Mouse (Mus musculus) heart, postnatal 14 days (tissue): ENCODE data around the gene Mief2. TPM values are rescaled to one million over a fixed set of nuclear protein-coding genes. Genes with fewer than 3 reads are reported as not detected.

Source experiments
- DNase-seq, 2 experiments: peaks; one replicate each; pipeline ENCODE4 v3.0.0; 2021 to 2022
- intact Hi-C: fragments of 180-260 bp; cut with DNase I; formaldehyde crosslinking; loops from one replicate; pipeline ENCODE4 v1.15.1; 2025
- long read RNA-seq, 2 experiments: library from polyadenylated mRNA; stranded (forward); transcript quantifications; one replicate each; pipeline ENCODE4 v2.0.0; 2021
- total RNA-seq, 2 experiments: library from RNA; stranded (reverse); gene quantifications; 2 replicates each; pipeline ENCODE4 v1.2.3; 2021

Mief2 gene
- 10 to 100 TPM; 28.0 to 28.5 TPM for total RNA-seq
- long read RNA-seq, experiment 1, transcript Mief2-201 (4 exons, 2,522 nt): major isoform, 24 of 44 reads
- long read RNA-seq, experiment 1, partial matches to known transcripts: 10 of 44 reads
- long read RNA-seq, experiment 1, other reads (novel, unspliced or antisense): 7 of 44 reads
- long read RNA-seq, experiment 2, transcript Mief2-201 (4 exons, 2,522 nt): major isoform, 27 of 51 reads
- long read RNA-seq, experiment 2, partial matches to known transcripts: 14 of 51 reads
- long read RNA-seq, experiment 2, other reads (novel, unspliced or antisense): 8 of 51 reads

DNA sequence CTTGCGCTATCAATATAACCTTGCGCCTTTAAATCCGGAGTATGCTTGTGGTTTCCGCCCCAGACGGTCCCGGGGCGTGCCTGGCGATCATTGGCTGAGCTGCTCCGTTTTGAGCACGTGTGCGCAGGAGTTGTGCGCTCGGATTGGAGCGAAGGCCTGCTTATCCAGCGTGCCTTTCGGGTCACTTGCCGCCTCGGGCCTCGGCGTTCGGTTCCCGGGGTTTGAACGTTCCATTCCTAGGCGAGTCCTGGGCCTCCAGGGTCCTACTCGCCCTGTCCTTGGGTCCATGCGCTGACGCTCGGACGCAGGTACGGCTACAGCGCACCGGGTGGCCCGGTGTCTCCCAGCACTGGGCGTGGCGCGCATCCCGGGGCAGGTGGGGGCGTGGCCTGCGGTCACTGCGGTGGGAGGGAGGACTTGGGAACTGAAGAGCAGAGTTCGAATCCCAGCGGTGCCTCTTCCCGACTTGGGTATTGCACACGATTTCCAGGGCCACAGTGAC, at the start of gene Mief2:
Gene Mief2 (plus strand): TSS at position 139 of the 502 bp plus-strand sequence.
- DNase-seq: peak; percentile 92 to 93
- intact Hi-C loops: loop anchor here (2.0 kb wide), 2 partner anchors 30 to 50 kb away; partner anchors contain the start of gene Llgl1

DNA sequence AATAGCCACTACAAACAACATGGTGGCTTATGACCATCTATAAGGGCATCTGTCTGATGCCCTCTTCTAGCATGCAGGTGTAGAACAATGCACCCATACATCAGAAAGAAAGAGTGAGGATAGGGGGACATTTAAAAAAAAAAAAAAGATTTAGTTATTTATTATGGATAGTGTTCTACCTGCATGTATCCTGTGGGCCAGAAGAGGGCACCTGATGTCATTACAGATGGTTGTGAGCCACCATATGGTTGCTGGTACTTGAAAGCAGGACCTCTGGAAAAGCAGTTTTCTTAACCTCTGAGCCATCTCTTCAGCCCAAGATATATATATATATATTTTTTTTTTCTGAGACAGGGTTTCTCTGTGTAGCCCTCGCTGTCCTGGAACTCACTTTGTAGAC, 32.0 kb upstream of the Mief2 start:
- DNase-seq: no peak
- intact Hi-C loops: loop anchor here (5.0 to 10.0 kb wide), 2 partner anchors 81 to 399 kb away; partner anchors contain the start of genes Smcr8 and Top3a

DNA sequence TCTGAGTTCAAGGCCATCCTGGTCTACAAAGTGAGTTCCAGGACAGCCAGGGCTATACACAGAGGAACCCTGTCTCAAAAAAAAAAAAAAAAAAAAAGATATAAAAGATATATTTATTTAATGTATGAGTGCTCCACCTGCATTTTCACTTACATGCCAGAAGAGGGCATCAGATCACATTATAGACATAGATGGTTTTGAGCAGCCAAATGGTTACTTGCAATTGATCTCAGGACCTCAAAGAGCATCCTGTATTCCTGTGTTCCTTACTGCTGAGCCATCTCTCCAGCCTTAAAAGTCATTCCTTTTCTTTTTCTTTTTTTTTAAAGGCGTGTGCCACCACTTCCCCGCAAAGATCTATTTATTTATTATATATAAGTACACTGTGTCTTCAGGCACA, 30.6 kb upstream of the Mief2 start:
- intact Hi-C loops: loop anchor here (5.0 to 10.0 kb wide), 2 partner anchors 80 to 397 kb away; partner anchors contain the start of genes Smcr8 and Top3a
- DNase-seq: no peak

DNA sequence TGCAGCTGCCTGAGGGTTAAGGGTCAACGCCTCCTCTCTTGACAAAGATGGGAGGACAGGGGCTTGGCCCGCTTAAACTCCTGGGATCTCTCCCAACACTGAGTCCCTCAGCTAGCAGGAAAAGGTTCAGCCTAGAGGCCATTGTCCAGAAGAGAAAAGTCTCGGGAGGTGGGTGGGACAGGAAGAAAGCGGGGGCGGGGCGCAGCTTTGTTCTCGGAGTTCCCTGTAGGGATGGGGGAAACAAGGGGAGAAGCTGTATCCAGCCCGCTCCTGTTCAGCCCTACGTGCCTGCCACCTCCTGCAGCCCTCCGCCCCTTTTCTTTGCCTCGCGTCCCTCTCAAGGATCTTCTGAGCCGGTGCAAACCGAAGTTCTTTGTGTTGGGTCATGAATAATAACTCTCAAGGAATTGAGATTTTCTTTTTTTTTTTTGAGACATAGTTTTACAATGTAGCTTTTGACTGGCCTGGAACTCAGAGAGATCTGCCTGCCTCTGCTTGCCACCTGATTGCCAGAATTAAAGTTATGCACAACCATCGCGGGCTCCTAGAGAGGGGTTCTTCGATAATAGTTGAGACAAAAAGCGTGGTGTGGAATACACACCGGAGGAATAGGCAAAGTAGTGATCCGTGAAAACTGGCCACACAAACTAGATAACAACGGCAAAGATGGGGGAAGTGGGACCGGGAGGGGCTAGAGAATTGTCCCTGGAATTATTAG, 29.2 kb upstream of the Mief2 start:
- peak; percentile 82 to 86 for DNase-seq
- intact Hi-C loops: loop anchor here (2.0 to 10.0 kb wide), 5 partner anchors 30 to 396 kb away; partner anchors contain the start of genes Mief2, Smcr8, Tmem11 and Top3a

DNA sequence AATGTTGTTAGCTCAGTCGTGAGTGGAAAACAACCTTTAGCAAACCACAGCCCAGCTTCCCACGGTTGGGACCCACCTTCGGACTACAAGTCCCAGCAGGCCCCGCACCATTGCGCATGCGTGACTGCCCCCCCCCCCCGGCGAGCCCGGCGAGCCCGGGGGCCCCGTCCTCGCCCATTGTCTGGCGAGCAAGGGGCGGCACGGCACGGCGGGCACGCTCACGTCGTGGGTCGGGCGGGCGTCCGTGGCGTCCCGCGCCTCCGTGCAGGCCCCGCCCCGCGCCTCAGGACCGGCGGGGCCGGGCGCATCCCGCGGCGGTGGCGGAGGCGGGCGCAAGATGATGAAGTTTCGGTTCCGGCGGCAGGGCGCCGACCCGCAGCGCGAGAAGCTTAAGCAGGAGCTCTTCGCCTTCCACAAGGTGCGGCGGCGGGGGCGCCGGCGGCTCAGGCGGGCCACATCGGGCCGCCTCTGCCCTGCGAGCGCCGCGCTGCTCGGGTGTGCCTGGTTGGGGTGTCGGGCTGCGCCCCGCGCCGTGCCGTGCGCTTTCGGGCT, 28.6 kb upstream of the Mief2 start, which contains the start of gene Llgl1:
Gene Llgl1 (plus strand): TSS at position 200 of the 552 bp plus-strand sequence.
- intact Hi-C loops: loop anchor here (2.0 to 10.0 kb wide), 5 partner anchors 29 to 395 kb away; partner anchors contain the start of genes Mief2, Smcr8, Tmem11 and Top3a

DNA sequence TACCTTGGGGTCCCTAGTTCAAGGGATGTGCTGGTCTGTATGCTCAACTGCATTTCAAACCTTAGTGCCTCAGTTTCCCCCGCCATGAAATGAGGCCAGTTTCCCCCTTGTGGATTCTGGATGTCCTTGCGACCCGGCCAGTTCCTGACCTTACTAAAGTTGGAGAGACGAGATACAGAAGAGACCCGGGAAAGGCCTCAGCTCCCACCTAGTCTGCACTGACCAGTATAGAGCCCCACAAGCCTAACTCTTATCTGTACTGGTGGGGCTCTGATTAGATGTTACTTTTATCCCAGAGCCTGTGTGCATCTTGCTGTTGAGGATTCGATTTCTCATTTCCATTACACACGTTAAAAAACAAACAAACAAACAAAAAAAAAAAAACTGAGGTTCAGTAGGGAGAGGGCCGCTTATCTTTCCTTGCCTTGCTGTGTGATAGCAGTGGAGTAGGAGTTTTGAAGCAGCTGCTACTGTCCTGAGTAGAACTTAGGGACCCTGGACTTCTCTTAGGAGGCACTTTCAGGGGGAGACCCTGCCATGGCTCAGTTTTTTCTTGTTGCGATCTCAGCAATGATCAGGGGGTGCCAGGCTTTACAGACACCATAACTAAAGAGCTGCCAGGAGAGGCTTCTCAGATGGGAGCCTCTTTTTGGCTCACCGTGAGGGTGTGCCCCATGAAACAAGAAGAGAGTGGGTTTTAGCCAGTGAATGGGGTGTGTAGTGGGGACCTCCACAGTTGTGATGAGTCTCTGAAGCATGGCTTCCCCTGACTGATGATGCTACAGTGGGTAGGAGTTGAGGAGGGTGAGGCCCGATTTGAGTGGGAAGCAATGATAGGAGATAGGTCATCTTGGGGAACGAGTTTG, 27.6 kb upstream of the Mief2 start:
- DNase-seq: no peak

More for the DNA sequence above, 28.6 kb upstream of the Mief2 start, which contains the start of gene Llgl1:
- DNase-seq: peak; percentile 87 to 91

DNA sequence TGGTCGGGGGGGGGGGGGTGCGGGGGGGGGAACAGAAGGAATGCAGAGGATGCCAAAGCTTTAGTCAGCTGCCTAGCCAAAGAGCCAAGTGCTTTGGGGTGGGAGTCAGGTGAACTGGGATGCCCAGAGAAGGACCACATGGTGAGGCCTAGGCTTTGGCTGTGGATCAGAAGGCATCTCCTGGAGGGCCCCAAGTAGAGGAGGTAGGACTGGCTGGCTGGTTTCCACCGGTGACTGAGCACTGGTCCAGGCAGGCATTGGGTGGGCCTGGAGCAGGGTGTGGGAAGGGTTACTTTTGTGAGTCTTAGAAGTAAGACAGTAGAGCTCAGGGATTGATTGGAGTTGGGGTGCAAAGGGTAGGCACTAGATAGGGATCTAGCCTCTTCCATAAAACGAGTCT, 26.6 kb upstream of the Mief2 start:
- intact Hi-C loops: no loop called here
- no peak for DNase-seq

More for the DNA sequence above, 27.6 kb upstream of the Mief2 start:
- intact Hi-C loops: no loop called here

DNA sequence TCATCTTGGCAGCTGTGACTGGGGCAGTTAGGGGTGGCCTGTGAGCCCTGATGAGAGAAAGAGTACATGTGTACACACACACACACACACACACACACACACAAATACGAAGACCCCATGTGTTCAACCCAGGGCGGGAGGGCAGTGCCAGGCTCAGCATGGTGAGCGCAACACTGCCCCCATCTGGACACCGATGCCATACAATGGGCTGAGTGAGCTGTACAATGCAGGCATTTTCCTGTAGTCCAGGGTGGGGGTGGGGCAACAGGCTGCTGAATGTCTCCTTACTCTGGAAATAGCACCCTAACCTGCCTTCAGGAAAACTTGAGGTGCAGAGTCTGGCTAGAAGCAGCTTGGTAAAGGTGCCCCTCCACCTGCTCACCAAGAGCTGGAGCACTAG, 25.1 kb upstream of the Mief2 start:
- intact Hi-C loops: no loop called here
- DNase-seq: peak; percentile 67 to 69

DNA sequence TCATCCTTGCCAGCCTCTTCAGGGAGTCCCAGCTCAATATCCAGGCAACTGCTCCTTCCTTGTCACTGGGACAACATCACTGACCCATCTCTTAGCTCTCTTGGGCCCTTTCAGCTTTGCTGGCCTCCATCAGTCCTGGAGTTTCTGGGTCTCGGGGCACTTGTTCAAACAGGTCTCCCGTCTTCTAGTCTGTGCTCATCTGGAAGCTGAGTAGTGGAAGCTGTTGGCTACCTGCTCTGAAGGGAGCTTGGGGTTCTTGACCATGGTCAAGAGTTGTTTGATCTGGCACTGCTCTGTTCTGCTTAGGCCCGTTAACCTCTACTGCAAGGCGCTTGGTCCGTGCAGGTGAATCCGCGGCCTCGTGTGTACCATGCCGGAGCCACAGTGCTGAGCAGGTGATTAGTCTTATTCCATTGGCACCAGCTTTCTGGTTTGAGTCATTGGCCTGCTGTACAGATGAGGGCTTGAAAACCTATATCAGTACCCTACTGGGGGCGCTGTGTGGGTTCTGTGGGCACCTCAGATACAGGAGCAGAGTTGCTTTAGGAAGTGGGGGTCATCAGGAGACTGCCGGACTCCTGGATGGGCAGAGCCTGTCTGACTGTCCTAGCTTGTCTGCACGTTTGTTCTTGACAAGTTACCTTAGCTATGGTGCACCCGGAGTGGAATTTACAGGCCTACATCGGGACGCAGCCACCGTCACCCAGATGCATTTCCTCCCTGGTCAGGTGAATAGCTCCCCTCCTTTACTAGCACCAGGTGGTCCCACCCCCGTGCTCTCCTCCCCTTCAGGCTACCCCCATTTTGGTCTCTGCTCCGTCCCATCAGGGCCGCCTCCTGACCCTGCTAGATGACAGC, 23.9 kb upstream of the Mief2 start:
- intact Hi-C loops: no loop called here
- DNase-seq: no peak

DNA sequence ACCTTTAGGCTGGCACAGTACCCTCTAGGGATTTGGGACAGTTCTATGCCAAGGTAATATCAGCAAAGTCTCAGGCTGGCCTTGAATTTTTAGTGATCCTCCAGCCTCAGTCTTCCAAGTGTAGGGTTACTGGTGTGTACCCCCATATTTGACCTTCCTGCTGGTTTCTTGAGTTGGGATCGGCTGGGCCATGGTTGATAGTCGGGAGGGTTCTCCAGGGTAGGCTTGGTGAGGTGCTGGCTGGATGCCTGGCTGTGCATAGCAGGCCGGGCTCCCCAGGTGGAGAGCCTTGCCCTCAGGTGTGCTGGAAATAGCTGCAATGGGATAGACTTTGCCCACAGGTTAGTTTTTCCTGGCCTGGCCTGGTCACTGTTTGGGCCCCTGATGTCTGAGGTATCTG, 22.9 kb upstream of the Mief2 start:
- intact Hi-C loops: no loop called here
- DNase-seq: no peak

DNA sequence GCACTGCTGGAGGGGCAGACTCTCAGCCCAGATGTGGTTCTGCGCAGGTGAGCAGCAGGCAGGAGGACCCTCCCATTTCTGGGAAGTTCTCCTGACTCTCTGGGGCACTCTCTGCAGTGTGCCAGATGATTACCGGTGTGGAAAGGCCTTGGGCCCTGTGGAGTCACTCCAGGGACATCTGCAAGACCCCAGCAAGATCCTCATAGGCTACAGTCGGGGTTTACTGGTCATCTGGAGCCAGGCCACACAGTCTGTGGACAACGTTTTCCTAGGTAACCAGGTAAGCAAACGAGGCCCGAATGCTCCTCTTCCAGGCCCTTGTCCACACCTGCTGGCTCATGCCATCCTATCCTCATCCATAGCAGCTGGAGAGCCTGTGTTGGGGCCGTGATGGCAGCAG, 22.1 kb upstream of the Mief2 start:
- DNase-seq: no peak
- intact Hi-C loops: no loop called here

DNA sequence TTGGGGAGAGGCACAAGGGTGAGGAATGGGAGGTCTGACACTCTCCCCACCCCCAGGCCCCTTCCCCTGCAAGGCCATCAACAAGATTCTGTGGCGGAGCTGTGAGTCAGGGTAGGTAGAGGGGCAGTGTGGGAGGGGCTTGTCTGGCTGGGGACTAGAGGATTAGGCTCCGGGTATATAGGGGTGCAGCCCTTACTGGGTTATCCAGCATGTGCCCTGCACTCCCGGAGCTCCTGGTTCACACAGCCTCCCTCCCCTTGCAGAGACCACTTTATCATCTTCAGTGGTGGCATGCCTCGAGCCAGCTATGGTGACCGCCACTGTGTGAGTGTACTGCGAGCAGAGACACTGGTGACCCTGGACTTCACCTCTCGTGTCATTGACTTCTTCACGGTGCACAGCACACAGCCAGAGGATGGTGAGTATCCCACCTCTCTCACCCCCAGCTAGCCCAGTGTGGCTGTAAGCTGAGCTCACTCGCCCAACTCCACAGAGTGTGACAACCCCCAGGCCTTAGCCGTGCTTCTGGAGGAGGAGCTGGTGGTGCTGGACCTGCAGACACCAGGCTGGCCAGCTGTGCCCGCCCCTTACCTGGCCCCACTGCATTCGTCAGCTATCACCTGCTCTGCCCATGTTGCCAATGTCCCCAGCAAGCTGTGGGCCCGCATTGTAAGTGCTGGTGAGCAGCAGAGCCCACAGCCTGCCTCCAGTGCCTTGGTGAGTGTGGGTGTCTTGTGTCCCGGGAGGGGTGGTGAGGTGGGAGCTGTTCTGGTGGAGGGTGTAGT, 21.3 kb upstream of the Mief2 start:
- intact Hi-C loops: no loop called here
- peak in 1 of 2 experiments; percentile 7 for DNase-seq

DNA sequence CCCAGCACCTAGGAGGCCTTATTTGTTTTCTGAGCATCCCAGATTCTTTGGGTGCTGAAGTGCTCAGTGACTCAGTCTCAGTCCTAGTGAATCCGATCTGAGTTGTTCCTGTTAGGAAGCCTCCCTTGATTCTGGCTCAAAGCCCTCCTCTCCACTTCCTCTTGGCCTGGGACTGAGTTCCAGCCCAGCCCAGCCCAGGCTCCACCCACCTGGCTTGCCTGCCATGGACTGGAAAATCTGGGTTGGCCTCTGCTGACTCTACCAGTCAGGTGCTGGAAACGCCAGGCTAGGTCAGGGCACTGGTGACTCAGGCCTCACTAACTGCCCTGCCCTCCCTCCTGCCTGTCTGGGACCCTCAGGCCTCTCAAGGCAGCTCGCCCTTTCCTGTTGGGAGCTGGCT, 20.5 kb upstream of the Mief2 start:
- intact Hi-C loops: loop anchor here (2.0 kb wide), 1 partner anchor 17 kb away; no protein-coding TSS in a partner anchor

DNA sequence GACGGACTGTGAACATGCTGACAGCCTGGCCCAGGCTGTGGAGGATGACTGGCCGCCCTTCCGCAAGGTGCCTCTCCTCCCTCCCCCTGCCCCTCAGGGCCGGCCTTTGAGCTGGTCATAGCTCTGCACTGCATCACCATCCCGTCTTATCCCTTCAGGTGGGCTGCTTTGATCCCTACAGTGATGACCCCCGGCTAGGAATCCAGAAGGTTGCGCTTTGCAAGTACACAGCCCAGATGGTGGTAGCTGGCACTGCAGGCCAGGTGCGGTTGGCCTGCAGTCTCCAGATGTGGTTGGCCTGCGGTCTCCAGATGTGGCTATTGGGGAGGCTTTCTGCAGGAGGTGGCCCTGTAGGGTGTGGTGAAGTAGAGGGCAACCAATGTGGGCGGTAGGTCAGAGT, 19.6 kb upstream of the Mief2 start:
- DNase-seq: peak in 1 of 2 experiments; percentile 4
- intact Hi-C loops: loop anchor here (2.0 kb wide), 1 partner anchor 16 kb away; no protein-coding TSS in a partner anchor

More for the DNA sequence above, 20.5 kb upstream of the Mief2 start:
- peak; percentile 85 to 91 for DNase-seq

DNA sequence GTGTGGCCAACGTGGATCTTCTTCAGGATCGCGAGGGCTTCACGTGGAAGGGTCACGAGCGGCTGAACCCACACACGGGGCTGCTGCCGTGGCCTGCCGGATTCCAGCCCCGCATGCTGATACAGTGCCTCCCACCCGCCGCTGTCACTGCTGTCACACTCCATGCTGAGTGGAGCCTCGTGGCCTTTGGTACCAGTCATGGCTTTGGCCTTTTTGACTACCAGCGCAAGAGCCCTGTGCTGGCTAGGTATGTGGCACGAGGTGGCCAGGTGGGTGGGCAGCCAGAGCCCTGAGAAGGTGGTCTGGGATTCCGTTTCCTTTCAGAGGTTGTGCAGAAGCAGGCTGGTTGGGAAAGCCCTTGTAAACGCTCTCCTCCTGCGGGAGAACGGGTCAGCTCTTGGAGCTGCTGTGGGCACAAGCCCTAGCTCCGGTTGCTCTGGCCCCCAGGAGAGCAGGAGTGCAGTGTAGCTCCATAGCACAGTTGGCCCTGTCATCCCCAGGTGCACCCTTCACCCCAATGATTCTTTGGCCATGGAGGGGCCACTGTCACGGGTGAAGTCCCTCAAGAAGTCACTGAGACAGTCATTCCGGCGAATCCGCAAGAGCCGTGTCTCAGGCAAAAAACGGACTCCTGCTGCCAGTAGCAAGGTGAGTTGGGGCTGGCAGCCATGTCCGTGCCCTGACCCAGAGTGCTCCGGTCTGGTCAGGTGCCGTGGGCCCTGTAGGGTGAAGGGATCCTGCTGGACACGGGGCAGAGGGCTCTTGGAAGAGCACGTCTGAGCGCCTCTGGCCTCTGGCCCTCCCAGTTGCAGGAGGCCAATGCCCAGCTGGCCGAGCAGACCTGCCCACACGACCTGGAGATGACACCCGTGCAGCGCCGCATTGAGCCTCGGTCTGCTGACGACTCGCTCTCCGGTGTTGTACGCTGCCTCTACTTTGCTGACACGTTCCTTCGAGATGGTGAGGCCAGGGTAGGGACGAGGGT, 18.4 kb upstream of the Mief2 start:
- DNase-seq: no peak
- intact Hi-C loops: loop anchor here (2.0 kb wide), 1 partner anchor 15 kb away; no protein-coding TSS in a partner anchor

DNA sequence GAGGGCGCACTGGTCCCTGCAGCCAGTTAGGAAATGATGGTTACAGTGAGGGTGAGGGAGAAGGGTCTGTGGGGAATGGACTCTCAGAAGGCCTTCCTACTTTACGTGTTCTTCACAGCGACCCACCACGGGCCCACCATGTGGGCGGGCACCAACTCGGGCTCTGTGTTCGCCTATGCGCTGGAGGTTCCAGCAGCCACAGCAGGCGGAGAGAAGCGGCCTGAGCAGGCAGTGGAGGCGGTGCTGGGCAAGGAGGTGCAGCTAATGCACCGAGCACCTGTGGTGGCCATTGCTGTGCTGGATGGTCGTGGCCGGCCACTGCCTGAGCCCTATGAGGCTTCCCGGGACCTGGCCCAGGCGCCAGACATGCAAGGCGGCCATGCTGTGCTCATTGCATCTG, 17.0 kb upstream of the Mief2 start:
- intact Hi-C loops: no loop called here
- DNase-seq: no peak

DNA sequence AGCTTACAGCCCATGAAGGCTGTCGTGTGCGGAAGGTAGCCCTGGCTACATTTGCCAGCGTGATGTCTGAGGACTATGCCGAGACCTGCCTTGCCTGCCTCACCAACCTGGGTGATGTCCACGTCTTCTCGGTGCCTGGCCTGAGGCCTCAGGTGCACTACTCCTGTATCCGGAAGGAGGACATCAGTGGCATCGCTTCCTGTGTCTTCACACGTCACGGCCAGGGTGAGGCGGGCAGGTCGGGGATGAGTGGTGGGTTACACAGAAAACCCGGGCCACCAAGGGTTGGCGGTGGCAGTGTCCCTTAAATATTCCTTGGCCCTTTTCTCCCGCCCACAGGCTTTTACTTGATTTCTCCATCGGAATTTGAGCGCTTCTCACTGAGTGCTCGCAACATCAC, 16.2 kb upstream of the Mief2 start:
- intact Hi-C loops: no loop called here
- DNase-seq: no peak
